Mouse (Mus musculus) NIH3T3 (cell line): ENCODE measurements around the gene Ankle1.

Experiments
- DNase-seq: peaks from one replicate; pipeline ENCODE4 v3.0.0-alpha.2; 2012; ENCODE audit warnings: low read depth

Ankle1 gene

DNA sequence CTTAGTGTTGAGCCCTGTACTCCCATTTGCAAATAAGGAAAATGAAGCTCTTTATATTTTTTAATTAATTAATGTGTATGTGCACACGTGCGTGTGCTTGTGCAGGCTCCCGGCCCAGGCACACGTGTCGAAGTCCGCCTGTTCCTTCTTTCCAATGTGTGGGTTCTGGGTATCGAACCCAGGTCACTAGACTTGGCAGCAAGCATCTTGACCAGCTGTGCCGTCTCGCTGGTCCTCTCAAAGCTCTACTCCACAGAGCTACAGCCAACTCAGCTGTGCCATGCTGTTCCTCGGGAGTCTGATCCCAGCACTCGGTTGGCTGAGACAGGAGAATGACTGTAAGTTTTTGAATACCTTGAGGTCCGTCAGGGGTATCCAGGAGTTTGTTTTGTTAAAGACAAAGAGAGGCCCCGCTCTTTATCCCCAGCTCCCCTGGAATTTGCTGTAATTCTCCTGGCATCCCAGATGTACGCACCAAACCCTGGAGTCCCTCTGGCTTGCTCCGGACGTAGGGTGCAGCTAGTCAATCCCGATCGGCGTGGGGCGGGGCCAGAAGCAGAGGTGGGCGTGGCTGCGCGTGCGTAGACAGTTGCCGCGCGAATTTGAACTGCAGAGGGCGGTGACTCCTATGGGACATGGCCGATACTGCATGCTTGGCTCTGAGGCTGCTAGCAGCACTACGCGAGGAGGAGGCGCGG lies at the start of gene Ankle1:
TSS of gene Ankle1 (plus strand) at position 610 of the 698 bp plus-strand sequence.
- peak; percentile 98 for DNase-seq

DNA sequence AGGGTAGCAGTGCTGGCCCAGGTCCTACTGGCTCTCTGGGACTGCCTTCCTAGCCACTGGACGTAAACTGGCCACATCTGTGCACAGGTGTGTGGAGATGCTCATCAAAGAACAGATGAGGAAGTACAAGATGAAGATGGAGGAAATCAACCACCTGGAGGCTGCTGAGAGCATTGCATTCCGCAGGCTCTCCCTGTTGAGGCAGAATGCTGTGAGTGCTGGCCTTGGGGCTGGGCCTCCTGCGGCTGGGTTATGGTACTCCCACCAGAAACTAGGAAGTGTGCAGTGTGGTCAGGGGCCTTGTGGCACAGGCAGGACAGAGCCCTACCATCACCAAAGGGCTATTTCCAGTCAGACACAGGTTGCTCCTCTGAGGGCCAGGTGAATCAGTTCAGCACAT lies 47.8 kb upstream of the Ankle1 start:
- no peak for DNase-seq

DNA sequence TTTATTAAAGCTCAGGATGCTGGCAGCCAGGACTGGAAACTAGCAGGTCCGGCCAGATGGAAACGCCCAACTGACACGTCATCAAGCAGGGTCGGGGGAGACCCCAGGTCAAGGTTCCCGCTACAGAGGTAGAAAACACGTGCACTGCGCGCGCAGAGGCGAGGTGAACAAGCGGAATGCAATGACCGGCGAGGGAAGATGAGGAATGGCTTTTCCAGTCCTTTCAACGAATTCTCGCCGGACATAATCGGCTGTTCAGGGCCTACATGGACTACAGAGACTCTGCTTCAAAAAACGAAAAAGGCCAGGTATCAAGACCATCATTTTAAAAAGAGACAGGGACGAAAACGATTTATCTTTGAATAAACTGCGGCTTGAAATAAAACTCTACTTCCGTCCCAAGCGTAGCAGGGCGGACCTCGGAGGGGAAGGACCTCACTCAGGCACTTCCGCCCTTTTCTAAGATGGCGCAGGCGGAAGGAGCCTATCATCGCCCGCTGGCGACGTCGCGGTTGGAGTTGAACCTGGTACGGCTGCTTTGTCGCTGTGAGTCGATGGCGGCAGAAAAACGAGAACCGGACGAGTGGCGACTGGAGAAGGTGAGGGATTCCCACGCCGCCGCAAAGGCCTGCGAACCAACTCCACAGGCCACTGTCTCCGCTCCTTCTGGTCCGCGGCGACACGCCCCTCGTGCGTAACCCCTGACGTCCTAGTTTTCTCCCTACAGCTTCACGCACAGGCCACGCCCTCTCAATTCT lies 38.9 kb upstream of the Ankle1 start, which contains the start of gene Use1:
TSS of gene Use1 (plus strand) at position 78 of the 758 bp plus-strand sequence.
- peak; percentile 96 for DNase-seq

DNA sequence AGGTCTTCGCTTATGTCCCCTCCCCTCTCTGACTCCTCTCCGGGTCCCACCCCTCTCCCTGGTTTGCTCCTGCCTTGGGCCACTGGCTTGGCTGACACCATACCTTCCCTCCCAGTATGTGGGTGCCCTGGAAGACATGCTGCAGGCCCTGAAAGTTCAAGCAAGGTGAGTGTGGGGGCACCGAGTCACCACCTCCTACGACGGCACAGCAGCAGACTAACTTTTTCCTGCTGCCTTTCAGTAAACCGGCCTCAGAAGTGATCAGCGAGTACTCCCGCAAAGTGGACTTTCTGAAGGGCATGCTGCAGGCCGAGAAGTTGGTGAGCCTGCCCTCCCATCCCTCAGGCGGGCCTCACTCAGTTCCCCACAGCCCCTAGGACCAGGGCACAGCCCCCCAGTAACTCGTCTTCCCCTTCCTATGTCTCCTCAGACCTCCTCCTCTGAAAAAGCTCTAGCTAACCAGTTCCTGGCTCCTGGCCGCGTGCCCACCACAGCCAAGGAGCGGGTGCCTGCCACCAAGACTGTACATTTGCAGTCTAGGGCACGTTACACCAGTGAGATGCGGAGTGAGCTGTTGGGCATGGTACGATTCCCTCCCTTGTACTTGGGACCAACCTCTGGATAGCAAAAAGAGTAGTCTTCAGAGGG lies 38.2 kb upstream of the Ankle1 start:
- DNase-seq = no peak

DNA sequence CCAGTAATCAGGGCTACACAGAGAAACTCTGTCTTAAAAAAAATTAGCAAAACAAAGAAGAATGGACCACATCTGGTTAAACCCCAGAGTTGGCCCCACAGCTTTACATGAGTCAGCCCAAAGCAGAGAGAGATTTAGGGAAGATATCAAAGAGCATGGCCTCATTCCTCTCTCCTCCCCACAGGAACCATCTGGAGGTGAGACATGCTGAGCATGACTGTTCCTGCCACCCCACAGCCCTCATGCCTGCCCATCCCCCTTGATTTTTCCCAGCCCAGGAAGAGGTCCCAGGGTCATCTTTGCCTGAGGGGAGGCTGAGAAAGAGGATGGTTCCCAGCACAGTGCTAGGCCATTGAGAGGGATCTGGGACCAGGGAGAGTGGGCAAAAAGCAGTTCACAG lies 37.4 kb upstream of the Ankle1 start:
- peak; percentile 66 for DNase-seq

DNA sequence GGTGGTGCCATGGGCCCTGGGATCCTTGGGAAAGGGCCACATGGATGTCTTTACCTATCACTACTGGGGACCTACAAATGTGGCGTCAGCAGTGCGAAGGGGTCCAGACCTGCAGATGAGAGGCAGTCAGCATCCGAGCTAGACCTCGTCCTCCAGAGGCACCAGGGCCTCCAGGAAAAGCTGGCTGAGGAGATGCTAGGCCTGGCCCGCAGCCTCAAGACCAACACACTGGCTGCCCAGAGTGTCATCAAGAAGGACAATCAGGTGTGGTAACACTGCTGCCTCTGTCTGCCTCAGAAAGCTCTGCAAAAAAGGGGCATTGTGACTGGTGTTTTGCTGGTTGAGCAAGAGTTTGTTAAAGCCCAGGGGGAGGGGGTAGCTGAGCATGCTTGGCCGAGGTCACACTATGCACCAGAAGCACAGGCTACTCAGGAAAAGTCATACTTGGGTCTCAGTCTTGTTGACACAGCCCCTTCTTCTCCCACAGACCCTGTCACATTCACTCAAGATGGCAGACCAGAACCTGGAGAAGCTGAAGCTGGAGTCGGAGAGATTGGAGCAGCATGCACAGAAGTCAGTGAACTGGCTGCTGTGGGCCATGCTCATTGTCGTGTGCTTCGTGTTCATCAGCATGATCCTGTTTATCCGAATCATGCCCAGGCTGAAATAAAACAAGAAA lies 36.6 kb upstream of the Ankle1 start:
- DNase-seq = no peak

DNA sequence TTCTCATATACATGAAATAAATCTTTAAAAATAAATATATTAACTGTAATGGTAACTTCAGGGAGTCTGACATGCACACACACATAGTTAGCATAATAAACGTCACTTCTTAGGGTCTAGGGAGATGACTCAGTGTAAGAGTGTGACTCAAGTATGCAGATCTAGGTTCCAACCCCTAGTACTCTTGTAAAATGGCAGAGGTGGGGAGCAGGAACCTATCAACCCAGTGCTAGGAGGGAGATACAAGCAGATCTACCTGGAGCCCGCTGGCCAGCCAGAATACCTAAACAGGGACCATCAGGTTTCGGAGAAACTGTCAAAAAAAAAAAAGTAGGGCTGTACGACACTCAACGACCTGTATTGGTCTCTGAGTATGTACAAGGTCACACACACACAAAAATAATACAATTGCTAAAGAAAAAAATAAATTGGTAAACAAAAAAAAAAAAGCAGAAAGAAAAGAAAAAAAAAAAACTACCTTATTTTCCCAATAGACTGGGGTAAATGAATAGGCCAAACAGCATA lies 35.0 kb upstream of the Ankle1 start:
- peak; percentile 44 for DNase-seq

DNA sequence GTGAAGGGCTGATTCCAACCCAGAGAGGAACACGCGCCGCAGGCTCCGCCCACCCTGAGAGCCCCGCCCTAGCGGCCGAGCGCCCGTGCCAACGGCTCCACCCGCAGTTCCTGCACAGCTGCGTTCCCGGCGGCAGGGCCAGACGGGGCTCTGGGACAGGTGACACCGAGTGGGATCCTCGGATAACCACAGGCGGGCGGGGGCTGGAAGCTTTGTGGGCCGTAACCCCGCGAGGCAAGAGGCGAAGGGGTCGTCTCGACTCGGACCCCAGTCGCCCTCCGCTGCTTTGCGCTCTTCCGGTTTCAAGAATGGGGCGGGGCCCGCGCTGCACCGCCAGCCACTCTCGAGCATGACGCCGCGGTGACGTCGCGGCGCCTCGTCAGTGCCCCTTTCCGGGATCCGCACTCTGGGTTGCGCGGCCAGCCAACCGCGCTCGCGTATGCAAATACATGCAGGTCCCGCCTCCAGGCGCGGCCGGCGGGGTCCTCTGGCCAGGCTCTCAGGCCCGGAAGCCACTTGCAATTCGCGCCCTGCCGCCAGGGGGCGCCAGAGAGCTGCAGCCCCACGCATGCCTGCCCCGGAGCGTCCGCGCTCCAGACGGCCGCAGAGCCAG lies 34.5 kb upstream of the Ankle1 start, which contains the start of gene Ocel1:
TSS of gene Ocel1 (plus strand) at position 63 of the 613 bp plus-strand sequence.
- DNase-seq = peak; percentile 99

DNA sequence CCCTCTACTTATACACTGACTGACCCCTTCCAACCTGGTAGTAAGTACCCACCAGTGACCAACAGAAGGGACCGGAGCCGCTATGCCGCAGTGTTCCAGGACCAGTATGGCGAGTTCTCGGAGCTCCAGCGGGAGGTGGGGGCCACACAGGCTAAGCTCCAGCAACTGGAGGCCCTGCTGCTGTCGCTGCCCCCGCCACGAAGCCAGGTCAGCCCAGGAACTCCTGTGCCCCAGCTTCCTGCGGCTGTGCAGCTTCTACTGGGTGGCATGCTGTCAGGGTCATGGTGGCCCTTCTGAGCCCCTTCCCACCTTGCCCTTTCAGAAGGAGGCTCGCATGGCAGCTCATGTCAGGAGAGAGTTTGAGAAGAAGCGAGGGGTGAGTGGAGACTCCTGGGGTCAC lies 33.4 kb upstream of the Ankle1 start:
- no peak for DNase-seq

DNA sequence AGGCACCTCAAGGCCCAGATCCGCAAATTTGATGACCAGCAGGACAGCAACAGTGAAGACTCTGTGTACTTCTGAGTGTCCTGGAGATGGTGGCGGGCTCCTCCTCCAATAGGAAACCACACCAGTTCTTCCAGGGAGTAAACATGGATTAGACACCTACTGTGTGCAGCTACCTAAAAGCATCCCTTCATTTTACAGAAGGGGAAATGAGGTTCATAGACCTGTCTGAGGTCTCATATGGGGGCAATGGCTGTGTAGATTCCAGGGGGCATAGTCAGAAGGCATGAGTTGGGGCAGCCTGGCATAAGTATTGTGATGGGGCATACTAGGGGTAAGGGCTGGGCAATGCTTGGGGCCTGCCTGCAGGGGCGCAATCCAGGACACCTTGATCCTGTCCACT lies 32.8 kb upstream of the Ankle1 start:
- DNase-seq = no peak

DNA sequence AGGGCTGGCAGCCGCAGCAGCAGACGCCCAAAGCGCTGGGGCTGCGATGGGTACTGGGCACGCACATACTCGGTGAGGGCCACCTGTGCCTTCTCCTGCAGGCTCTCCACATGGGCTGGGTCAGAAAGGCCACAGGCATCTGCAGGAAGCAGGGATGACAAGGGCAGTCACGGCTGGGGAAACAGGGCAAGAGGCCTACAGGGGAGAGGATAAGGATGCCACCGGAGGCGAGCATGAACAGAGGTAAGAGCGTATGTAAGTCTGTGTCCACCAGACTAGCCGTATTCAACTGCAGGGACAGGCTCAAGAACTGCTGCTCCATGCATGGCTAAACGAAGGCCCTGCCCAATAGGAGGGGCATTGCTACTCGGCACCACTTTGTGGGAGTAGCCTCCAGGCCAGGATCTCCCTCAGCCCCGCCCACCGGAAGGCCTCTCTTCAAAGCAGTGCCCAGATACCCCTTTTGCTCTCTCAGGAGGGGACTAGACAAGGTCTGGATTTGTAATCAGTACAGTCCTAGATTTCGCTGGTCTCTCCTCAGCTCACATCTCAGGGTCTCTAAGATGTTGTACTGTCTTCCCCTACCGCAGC lies 31.1 kb upstream of the Ankle1 start:
- no peak for DNase-seq

DNA sequence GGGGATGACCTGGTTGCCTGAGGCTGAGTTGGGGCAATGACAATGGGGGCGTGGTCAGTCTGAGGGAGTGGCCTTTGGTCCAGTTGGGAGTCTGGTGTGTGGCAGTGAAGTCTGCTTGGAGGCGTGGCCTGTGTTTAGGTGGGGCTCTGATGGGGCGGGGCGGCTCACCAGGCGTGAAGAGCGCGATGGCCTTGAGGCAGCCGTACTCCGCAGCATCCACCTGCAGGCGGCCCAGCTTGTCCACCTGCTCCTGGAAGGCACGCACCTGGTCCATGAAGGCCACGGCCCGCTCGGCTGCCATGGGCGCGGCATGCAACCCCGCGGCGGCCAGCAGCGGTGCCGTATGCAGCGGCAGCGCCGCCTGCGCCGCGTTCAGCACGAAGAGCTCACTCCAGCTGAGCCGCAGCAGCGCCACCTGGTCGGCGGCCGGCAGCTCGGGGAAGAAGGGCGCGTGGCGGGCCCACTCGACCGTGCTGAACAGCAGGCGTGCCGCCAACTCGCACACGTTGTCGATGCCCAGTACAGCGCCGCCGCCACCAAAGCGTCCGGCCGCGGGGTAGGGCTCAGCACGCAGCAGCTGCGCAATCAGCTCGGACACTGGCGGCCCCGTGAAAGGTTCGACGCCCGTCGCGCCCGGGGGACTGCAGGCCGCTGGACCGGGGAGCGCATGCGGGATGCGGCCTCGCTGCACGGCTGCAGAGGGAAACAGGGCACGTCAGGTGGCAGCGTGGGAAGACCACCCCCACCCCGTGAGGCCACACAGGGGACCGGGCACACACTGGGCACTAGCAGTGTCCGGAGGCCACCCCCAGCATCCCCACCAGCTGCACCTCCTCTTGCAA lies 30.0 kb upstream of the Ankle1 start:
- no peak for DNase-seq

DNA sequence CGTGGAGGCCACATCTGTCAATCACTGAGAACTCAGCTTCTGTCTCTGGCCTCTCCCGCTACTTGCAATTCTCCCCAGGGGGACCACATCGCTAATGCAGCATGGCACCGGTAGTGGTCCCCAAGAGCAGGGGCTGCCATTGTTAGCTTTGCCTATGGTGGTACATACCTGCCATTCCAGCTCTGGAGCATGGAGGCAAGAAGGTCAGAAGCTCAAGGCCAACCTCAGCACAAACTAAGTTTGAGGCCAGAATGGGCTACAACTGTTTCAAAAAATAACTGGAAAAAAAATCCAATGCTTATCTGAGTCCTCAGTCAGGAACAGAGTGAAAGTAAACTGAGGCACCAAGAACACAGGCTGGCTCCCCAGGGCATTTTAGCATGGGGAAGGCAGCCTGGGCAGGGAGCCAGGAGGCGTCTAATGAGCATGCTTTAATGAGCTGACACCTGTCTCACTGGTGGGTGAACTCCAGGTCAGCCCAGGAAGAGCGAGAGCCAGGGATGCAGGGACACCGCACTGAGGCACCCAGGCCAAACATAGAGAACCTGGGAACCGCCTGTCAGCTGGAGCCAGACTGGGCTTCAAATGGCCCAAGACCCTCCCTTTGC lies 29.3 kb upstream of the Ankle1 start:
- DNase-seq = no peak

DNA sequence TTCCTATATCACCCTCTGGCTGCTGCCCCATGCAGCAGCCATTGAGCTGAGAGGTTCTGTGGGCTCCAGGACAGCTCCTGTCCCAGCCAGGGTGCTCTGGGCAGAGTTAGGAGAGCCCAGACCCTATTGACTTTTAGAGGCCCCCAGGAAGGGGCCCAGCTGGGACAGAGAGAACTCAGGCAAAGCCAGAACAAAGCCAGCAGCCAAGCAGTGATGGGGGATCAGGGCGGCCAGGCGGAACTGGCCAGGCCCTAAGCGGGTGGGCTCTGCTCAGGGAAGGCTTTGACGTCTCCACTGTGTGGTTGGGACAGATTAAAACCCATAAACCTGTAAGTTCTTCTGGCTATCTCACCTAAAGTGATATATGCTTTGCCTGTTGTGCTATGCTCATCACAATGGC lies 26.8 kb upstream of the Ankle1 start:
- no peak for DNase-seq

DNA sequence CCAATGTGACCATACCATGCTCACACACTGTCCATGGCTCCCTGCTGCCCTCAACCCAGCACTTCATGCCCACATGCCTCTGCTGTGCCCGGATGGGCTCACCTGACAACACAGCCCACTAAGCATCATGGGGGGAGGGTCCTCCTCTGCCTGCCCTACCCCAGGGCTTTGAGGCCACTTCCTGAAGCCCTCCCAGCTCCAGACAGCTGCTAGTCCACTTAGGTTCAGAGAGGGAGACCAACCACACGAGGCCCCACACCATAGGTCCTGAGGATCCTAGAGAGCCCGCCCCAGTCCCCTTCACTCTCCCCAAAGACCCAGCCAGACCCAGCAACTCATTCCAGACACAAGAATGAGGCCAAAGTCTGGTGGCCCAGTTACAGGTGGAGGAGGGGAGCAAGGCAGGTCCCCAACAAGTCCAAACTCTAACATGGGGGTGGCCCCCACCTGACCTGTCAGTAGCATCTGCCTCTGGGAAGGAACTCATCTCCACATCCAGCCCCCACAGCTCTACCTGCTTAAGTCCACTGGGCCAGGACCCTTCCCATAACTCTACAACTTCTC lies 26.2 kb upstream of the Ankle1 start:
- DNase-seq = no peak

DNA sequence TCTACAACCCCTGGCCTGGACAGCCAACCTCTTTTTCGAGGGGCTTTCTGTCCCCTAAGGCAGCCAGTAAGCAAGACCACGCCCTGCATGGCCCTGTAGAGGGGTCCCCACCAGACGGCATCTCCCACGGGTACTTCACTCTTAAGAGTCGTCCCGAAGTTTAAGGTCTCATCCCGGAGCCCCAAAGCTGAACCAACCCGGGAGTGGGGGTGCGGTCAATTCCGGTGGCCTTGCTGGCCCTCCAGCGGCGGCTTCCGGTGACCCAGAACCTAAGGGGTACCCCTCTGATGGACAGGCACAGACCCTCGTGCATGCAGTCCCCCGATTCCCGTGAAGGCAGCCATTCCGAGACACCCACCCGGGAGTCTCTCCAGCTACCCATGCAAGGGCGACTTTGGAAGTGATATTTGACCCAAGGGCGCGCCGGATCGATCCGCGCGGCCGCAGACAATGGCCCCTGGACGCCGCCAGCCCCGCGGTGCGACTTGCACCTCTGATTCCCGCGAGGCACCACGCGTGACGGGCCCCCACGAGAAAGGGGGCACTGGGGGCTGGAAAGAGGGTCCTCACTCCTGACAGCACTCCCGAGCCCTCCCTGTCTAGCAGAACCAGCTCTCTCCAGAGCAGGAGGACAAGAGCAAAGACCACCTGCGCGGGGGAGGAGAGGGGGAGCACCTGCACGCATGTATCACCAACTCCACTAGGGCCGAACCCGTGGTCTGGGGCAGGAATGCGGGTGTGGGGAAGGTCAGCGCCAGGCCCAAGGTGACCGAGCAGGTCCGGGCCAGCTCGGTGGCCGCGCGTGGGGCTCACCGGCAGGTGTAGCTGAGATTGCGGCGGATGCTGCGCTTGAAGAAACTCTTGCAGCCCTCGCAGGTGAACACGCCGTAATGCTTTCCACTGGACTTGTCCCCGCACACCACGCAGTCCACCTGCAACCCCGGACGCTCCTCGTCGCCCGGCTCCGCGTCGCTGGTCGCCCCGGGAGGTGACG lies 25.3 kb upstream of the Ankle1 start:
- DNase-seq = no peak

DNA sequence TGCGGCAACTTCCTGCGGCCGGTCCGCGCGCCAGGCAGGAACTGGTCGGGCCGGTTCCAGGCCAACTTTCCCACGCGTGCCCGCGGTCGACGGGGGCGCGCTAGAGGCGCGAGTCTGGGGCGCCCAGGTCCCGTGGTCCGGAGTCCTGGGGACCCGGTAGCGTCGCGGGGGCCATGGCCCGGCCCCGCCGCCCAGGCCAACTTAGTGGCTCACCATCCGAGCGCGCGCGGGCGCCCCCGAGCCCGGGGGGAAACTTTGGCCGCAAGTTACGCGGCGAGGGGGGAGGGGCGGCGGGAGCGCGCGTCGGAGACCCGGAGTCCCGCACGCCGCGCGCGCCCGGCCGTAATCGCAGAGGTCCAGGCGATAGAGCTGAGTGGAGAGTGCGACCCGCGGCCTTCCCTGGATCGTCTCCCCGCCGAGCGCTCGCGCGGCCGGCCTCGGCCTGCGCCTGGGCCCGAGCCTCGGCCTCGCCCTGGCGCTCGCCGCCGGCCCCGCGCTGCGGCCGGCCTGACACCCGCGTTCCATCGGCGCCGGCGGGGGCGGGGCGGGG lies 24.3 kb upstream of the Ankle1 start, which contains the start of gene Nr2f6:
TSS of gene Nr2f6 (minus strand) at position 540 of the 550 bp plus-strand sequence.
- DNase-seq = peak; percentile 84
